Mouse (Mus musculus) cerebellum, adult (tissue): Measurements from ENCODE around the gene Tnr.

Source experiments
- ATAC-seq: cut with Nextera tagmentation; 2 replicates; pipeline ENCODE4 v1.9.2; 2017; ENCODE audit warnings: mild to moderate bottlenecking, moderate library complexity, mixed read lengths; ENCODE audit not compliant: insufficient number of reproducible peaks, low FRiP score, low TSS enrichment

Gene Tnr

GRCm38 (mm10) chr1:159686476-159687231, 163.1 kb downstream of the Tnr start:
- peak; percentile 95 for ATAC-seq

GRCm38 (mm10) chr1:159696717-159697116, 173.1 kb downstream of the Tnr start:
- ATAC-seq = no peak

GRCm38 (mm10) chr1:159702038-159702437, 178.5 kb downstream of the Tnr start:
- ATAC-seq = no peak

GRCm38 (mm10) chr1:159704925-159705324, 181.4 kb downstream of the Tnr start:
- ATAC-seq = no peak

- ATAC-seq = no peak
These were observed 192.7 kb downstream of the Tnr start for GRCm38 (mm10) chr1:159716301-159716700.

- ATAC-seq = peak; percentile 85
These were observed 193.4 kb downstream of the Tnr start for GRCm38 (mm10) chr1:159717016-159717415.

GRCm38 (mm10) chr1:159723733-159724132, 200.2 kb downstream of the Tnr start:
- ATAC-seq = no peak

- ATAC-seq = no peak
These were observed 205.7 kb downstream of the Tnr start for GRCm38 (mm10) chr1:159729270-159729669.

GRCm38 (mm10) chr1:159730826-159731225, 207.3 kb downstream of the Tnr start:
- no peak for ATAC-seq

- no peak for ATAC-seq
These were observed 211.5 kb downstream of the Tnr start for GRCm38 (mm10) chr1:159735099-159735498.

GRCm38 (mm10) chr1:159739478-159739877, 215.9 kb downstream of the Tnr start:
- ATAC-seq = no peak

- ATAC-seq = no peak
These were observed 217.9 kb downstream of the Tnr start for GRCm38 (mm10) chr1:159741237-159742002.

GRCm38 (mm10) chr1:159742003-159742274, 218.4 kb downstream of the Tnr start:
- ATAC-seq = no peak

GRCm38 (mm10) chr1:159743744-159744253, 220.2 kb downstream of the Tnr start:
- ATAC-seq = 0 out of 2 replicates have a peak, but pooled peaks have one; percentile 15

- no peak for ATAC-seq
These were observed 221.7 kb downstream of the Tnr start for GRCm38 (mm10) chr1:159745311-159745710.

GRCm38 (mm10) chr1:159747969-159748368, 224.4 kb downstream of the Tnr start:
- ATAC-seq = no peak

GRCm38 (mm10) chr1:159750411-159750810, 226.8 kb downstream of the Tnr start:
- no peak for ATAC-seq

- ATAC-seq = no peak
These were observed 227.3 kb downstream of the Tnr start for GRCm38 (mm10) chr1:159750876-159751275.

- peak; percentile 47; the same call in 1 of the 2 replicates for ATAC-seq
These were observed 237.4 kb downstream of the Tnr start for GRCm38 (mm10) chr1:159760970-159761369.

GRCm38 (mm10) chr1:159763901-159764300, 240.3 kb downstream of the Tnr start:
- ATAC-seq = no peak

- ATAC-seq = no peak
These were observed 241.3 kb downstream of the Tnr start for GRCm38 (mm10) chr1:159764897-159765296.

- no peak for ATAC-seq
These were observed 246.4 kb downstream of the Tnr start for GRCm38 (mm10) chr1:159769948-159770347.
